Mouse (Mus musculus) limb, embryonic 12.5 days (tissue): ENCODE measurements around the gene Hgfac. TPM values are rescaled to one million over a fixed set of nuclear protein-coding genes. Genes with fewer than 3 reads are reported as not detected.

Experiments used
- ATAC-seq: fragments of 200-750 bp; cut with Nextera tagmentation; 2 replicates; pipeline ENCODE4 v1.8.0; 2017; ENCODE audit warnings: low read depth, moderate TSS enrichment; ENCODE audit not compliant: insufficient number of reproducible peaks, insufficient read depth, low FRiP score, low TSS enrichment
- H3K27ac ChIP-seq: fragments of 300-500 bp; sonication (generic); 2 replicates; pipeline ENCODE4 v1.5.1; 2016; ENCODE audit warnings: mild to moderate bottlenecking, moderate library complexity
- H3K27me3 ChIP-seq: fragments of 300-500 bp; sonication (generic); 2 replicates; pipeline ENCODE4 v1.6.1; 2016; ENCODE audit warnings: mild to moderate bottlenecking, moderate library complexity
- H3K36me3 ChIP-seq: fragments of 300-500 bp; sonication (generic); 2 replicates; pipeline ENCODE4 v1.6.1; 2016; ENCODE audit warnings: mild to moderate bottlenecking, moderate library complexity
- H3K4me1 ChIP-seq: fragments of 300-500 bp; sonication (generic); replicated peaks from 2 replicates; pipeline ENCODE4 v1.6.1; 2016
- H3K4me2 ChIP-seq: fragments of 300-500 bp; sonication (generic); 2 replicates; pipeline ENCODE4 v1.6.1; 2016; ENCODE audit warnings: mild to moderate bottlenecking, moderate library complexity
- H3K4me3 ChIP-seq: fragments of 300-500 bp; sonication (generic); replicated peaks from 2 replicates; pipeline ENCODE4 v1.5.1; 2016; ENCODE audit warnings: mild to moderate bottlenecking
- H3K9ac ChIP-seq: fragments of 300-500 bp; sonication (generic); replicated peaks from 2 replicates; pipeline ENCODE4 v1.6.1; 2016; ENCODE audit warnings: mild to moderate bottlenecking, moderate library complexity
- H3K9me3 ChIP-seq: fragments of 300-500 bp; sonication (generic); 2 replicates; pipeline ENCODE4 v1.6.1; 2016; ENCODE audit warnings: mild to moderate bottlenecking, moderate library complexity
- WGBS: fragments of 180-500 bp; shearing (Covaris S2); methylation state at CpG from one replicate; pipeline ENCODE4 v1.1.7; 2016; 5-methylcytosine and 5-hydroxymethylcytosine counted together
- polyA plus RNA-seq: library from polyadenylated mRNA; unstranded; fragments of >200 nt; fragmentation: Nextera tagmentation; extraction: Ambion mirVana; gene quantifications from 2 replicates; pipeline ENCODE4 v1.2.1, GENCODE M21; 2016

The Hgfac gene
- polyA plus RNA-seq, 1 experiment from 2014 or later, result 0.24 TPM

DNA sequence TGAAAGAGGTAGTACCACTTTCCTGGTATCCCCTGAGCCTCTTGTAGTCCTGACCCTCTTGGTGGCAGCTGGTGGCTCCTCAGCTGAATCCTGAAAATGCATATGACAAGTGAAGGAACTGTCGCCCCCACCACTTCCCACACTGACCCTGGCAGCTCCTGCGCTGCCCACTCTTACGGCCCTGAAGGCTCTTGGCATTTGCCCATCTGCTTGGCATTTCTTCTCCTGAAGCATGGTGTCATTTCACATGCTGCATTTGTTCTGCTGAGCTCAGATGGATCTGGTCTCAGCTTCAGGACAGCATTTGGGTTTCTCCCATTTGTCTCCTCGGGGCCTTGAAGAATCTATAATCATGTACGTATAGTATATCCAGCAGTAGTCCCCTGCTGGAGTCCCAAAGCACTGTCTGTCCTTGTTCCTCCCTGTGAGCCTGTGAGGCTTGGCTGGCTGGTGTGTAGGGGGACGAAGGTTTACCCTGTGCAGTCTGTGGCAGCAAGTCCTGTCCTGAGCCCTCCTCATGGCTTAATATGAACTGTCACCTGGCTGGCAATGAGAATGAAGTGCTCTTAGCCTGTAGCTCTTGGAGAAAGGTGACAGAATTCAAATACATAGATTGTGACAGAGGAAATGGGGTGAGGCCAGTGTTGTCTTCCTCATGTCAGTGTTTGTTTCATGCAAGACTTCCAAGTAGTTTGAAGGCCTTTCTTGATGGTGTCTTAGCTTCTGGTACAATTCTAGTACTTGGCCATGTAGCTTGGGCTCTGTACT lies 30.0 kb upstream of the Hgfac start:
- H3K4me2 ChIP-seq, result no peak overlapping the region
- no peak for ATAC-seq
- H3K27ac ChIP-seq, result no peak overlapping the region
- no peaks in the 10 kb centered on the region for H3K9me3 ChIP-seq
- H3K9ac ChIP-seq, result no peak overlapping the region
- H3K4me3 ChIP-seq, result no peak overlapping the region
- no peaks in the 10 kb centered on the region for H3K27me3 ChIP-seq
- 92% methylated on average over 6 of the region's 6 CpGs for WGBS
- peaks cover 7% of the 10 kb centered on the region; the same call in 1 of the 2 replicates for H3K4me1 ChIP-seq
- H3K36me3 ChIP-seq, result peaks cover 49% of the 10 kb centered on the region

DNA sequence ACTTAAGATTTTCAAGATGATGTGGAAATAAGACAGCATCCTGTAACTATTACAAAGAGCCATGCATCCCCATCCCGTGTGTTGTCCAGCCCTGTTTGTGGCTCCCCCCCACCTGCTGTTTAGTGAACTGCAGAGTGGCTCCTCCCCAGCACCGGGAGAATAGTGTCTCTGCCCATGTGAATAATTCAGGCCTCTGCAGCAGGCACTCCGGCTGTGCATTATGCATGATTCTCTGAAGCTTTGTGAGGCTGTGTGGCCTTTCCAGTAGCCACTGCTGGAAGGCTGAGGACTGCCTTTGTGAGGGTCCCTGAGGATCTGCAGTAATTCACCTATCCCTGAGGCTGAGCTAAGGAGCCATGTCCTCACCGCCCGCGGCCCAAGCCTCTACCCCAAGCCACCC lies 27.3 kb upstream of the Hgfac start:
- Histone ChIP-seq H3K27me3 (no peaks in the 10 kb centered on the region), H3K9ac (no peak overlapping the region), H3K9me3 (no peaks in the 10 kb centered on the region), H3K4me2 (no peak overlapping the region), H3K4me1 (peaks cover 16% of the 10 kb centered on the region), H3K36me3 (peaks cover 41% of the 10 kb centered on the region), H3K4me3 (no peak overlapping the region), H3K27ac (no peak overlapping the region)
- no peak for ATAC-seq
- 77% methylated on average over 6 of the region's 6 CpGs for WGBS

DNA sequence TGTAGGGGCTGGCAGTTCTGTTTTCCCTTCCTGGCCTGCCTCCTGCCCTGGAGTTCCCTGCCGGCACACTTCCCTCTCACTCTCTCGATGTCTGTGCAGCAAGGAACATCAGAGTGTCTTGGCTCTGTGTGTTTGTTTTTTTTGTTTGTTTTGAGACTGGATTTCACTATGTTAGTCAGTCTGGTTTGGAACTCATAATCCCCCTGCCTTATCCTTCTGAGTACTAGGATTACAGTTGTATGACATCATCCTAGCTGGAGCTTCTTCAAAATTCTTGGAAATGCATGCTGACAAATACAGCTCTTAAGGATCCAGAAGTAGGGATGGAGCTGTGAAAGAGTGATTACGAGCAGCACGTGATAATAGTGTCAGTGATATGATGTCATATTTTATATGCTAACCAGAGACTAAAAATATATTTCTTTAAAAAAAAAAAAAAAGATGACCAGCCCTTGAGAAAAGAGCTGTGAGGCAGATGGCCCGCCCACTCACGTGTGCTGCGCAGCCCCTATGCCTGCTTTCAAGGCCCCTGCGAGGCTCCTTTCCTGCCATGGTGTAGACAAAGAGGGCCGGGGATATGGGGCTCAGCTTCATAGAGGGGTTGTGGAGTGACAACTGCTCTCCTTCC lies 21.5 kb upstream of the Hgfac start:
- peaks cover 16% of the 10 kb centered on the region for H3K4me1 ChIP-seq
- H3K4me2 ChIP-seq, result no peak overlapping the region
- H3K4me3 ChIP-seq, result no peak overlapping the region
- no peak for ATAC-seq
- H3K9me3 ChIP-seq, result no peaks in the 10 kb centered on the region
- H3K27ac ChIP-seq, result no peak overlapping the region
- WGBS, result 85% methylated on average over 9 of the region's 9 CpGs
- peaks cover 76% of the 10 kb centered on the region for H3K36me3 ChIP-seq
- H3K27me3 ChIP-seq, result no peaks in the 10 kb centered on the region
- H3K9ac ChIP-seq, result no peak overlapping the region

DNA sequence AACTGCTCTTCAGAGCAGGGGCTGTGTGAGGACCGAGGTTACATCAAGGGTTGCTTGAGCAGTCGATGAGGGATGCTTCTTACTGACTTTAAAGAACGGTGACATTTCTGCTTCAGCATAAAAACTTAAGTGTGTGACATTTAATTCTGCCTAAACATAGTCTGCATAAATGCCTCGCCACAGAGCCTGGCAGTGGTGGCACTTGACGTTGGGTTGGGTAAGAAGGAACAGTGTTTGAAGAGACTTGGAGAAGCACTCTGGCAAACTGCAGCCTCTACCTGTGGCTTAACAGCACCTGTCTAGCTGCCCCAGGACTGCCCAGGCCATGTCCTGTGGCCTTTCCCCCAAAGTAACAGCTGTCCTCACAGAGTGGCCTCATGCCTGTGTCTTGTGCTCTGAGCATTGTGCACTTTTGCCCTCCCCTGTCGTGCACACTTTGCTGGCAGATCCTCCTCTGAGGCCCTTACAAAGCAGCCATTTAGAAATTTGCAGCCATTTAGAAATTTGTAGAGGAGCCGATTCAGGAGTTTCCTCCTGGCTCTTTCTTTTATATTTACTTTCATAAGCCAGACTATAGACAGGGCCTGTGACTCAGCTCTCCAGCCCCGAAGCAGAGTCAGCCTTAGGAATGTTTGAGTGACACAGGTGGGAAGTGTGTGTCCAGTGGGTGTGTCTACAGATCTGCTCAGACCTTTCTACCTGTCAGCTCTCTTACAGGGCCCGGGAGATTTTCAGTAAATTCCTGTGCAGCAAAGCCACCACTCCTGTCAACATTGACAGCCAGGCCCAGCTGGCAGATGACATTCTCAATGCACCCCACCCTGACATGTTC lies 20.7 kb upstream of the Hgfac start:
- Histone ChIP-seq H3K4me1 (peaks cover 14% of the 10 kb centered on the region), H3K4me2 (no peak overlapping the region), H3K4me3 (no peak overlapping the region), H3K9ac (no peak overlapping the region), H3K27me3 (no peaks in the 10 kb centered on the region), H3K9me3 (no peaks in the 10 kb centered on the region), H3K27ac (peak overlapping the region; percentile 45; the same call in 1 of the 2 replicates), H3K36me3 (peaks cover 81% of the 10 kb centered on the region)
- no peak for ATAC-seq
- 89% methylated on average over 9 of the region's 9 CpGs for WGBS

DNA sequence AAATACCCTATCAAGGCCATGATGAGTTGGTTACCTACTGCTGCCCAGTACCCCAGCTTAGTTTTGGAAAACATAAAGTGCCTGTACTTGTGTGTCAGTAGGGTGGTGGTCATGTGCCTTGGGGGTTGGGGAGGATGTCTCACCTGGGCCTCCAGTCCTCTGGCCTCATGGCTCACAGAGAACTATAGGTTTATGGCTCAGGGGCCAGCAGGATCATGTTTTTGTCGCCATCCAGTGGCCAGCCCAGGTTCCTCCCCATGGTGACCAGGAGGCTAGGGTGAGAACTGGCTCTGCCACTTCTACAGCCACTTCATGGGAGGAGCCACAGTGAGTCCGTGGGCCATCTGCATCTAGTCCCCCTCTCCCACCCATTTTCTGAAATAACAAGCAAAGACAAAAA lies 16.3 kb upstream of the Hgfac start:
- WGBS, result 20% methylated on average over 2 of the region's 2 CpGs
- ATAC-seq, result no peak
- H3K9ac ChIP-seq, result no peak overlapping the region
- H3K27ac ChIP-seq, result no peak overlapping the region
- H3K9me3 ChIP-seq, result no peaks in the 10 kb centered on the region
- no peaks in the 10 kb centered on the region for H3K4me1 ChIP-seq
- peaks cover 100% of the 10 kb centered on the region for H3K36me3 ChIP-seq
- H3K4me2 ChIP-seq, result no peak overlapping the region
- no peak overlapping the region for H3K4me3 ChIP-seq
- H3K27me3 ChIP-seq, result no peaks in the 10 kb centered on the region

DNA sequence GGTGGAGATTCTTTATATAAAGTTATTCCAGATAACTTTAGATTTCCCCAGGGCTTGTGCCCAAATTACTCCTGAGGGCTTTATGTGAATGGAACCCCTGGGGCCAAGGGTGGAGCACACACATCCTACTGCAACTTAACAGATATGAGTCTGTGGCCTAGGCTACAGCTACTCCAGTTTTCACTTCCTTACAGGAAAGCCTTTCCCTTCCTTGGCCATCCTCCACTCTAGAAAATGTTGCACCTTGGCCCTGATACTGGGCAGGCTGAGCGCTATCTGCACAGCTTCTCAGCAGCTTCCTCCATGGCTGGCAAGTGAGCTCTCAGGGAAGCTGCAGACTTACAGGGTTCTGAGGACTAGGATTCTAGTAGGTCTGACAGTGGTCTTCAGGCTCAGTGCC lies 12.0 kb upstream of the Hgfac start:
- H3K4me1 ChIP-seq, result no peaks in the 10 kb centered on the region
- 100% methylated on average over 1 of the region's 1 CpGs for WGBS
- no peaks in the 10 kb centered on the region for H3K27me3 ChIP-seq
- no peak overlapping the region for H3K4me3 ChIP-seq
- peaks cover 99% of the 10 kb centered on the region for H3K36me3 ChIP-seq
- H3K27ac ChIP-seq, result no peak overlapping the region
- no peaks in the 10 kb centered on the region for H3K9me3 ChIP-seq
- no peak for ATAC-seq
- no peak overlapping the region for H3K9ac ChIP-seq
- H3K4me2 ChIP-seq, result no peak overlapping the region

DNA sequence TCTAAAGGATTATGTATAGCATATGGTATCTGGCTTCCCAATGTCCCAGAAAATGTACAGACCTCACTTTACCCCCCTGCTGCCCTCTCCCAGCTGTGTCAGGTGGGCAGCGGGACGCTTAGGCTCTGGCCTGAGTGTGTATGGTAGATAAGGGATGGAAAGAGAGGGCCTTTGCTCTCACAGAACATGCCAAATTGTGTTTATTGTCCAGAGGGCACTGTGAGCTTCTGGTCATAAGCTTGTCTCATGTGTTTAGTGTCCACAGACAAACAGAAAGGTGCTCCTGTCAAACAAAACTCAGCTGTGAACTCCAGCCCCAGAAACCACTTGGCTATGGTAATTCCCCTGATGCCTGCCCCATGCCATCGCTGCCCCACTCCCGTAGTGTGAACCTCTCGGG lies 11.6 kb upstream of the Hgfac start:
- no peak overlapping the region for H3K27ac ChIP-seq
- H3K4me3 ChIP-seq, result no peak overlapping the region
- no peaks in the 10 kb centered on the region for H3K9me3 ChIP-seq
- H3K4me2 ChIP-seq, result no peak overlapping the region
- no peaks in the 10 kb centered on the region for H3K4me1 ChIP-seq
- WGBS, result 88% methylated on average over 5 of the region's 5 CpGs
- H3K36me3 ChIP-seq, result peaks cover 97% of the 10 kb centered on the region
- H3K9ac ChIP-seq, result no peak overlapping the region
- H3K27me3 ChIP-seq, result no peaks in the 10 kb centered on the region
- ATAC-seq, result no peak

DNA sequence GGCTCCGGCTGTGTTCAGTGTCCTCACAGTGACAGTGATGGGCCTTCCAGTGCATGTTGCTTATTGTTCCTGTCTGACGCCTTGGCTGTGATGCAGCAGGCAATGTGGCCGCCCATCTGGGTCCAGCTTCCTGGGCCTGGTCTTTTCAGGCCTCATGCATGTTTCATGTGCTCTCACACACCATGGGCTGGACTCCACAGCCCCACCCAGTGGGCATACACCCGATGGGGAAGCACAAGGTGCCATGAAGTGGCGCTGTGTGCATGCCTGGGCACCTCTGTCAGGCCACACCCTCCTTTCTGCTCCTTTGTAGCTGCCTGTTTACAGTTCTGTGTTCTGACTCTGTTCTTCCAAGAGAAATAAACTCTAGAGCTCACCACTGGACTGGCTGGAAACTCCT lies 8.2 kb upstream of the Hgfac start:
- H3K9ac ChIP-seq, result no peak overlapping the region
- ATAC-seq, result no peak
- H3K36me3 ChIP-seq, result peaks cover 73% of the 10 kb centered on the region
- no peaks in the 10 kb centered on the region for H3K27me3 ChIP-seq
- no peak overlapping the region for H3K4me2 ChIP-seq
- H3K4me3 ChIP-seq, result no peak overlapping the region
- no peaks in the 10 kb centered on the region for H3K4me1 ChIP-seq
- 79% methylated on average over 5 of the region's 5 CpGs for WGBS
- H3K9me3 ChIP-seq, result no peaks in the 10 kb centered on the region
- H3K27ac ChIP-seq, result no peak overlapping the region

DNA sequence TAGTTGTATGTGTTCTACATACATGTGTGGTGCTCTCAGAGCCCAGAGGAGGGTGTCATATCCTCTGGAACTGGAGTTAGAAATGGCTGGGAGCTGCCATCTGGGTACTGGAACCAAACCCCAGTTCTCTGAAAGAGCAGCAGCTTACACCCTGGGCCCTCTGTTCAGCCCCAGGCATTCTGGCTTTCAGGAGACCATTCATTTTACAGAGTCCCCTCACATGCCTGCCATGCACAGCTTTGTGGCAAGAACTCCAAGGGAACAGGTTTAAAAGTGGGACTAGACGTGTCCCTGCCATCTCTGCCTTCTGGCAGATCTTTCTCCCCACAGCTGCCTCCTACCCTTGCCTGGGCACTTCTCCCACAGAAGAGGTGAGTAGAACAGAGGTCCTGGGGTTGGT lies 7.7 kb upstream of the Hgfac start:
- H3K36me3 ChIP-seq, result peaks cover 68% of the 10 kb centered on the region
- H3K9ac ChIP-seq, result no peak overlapping the region
- H3K4me2 ChIP-seq, result no peak overlapping the region
- H3K4me3 ChIP-seq, result no peak overlapping the region
- no peaks in the 10 kb centered on the region for H3K9me3 ChIP-seq
- no peaks in the 10 kb centered on the region for H3K4me1 ChIP-seq
- no peak for ATAC-seq
- 81% methylated on average over 1 of the region's 1 CpGs for WGBS
- no peak overlapping the region for H3K27ac ChIP-seq
- no peaks in the 10 kb centered on the region for H3K27me3 ChIP-seq

DNA sequence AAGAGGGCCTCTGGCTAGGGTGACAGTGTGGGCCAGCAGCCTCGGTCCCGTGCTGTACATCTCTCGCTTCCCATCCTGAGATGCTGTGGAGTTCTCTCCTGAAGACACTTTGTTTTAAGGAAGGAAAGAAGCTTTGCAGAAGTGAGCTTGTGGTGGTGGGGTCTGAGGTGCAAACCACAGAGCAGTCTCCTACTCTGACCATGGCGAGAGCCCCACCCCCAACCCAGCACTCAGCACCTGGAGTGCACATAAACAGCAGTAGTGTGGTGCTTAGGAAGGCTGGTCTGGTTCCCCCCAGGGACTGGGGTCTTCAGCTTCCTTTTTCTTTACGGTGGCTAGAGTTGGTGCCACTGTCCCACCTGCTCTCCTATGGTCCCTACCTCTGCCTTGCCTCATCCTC lies 6.2 kb upstream of the Hgfac start:
- Histone ChIP-seq H3K36me3 (peaks cover 53% of the 10 kb centered on the region), H3K9ac (no peak overlapping the region), H3K27ac (no peak overlapping the region), H3K4me3 (no peak overlapping the region), H3K27me3 (no peaks in the 10 kb centered on the region), H3K4me1 (no peaks in the 10 kb centered on the region), H3K9me3 (no peaks in the 10 kb centered on the region), H3K4me2 (no peak overlapping the region)
- ATAC-seq, result no peak
- 84% methylated on average over 5 of the region's 5 CpGs for WGBS

DNA sequence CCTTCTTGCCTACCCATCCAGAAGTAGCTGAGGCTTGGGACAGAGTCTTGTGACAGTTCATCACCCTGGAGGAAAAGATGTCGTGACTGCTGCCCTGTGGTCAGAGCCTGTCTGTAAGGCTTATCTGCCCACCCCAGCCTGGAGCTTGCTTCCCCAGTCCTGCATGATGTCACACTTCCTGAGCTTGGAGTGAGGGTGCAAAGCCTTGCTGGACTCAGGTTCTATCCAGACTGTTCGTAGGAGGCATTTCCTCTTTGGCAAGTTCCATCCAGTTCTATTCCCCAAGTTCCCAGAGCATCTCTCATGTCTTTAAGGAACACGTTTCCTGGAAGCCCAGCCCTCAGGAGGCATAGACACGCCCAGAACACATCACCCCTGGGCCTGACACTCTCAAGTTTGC lies 5.5 kb upstream of the Hgfac start:
- WGBS, result 68% methylated on average over 4 of the region's 4 CpGs

More for the DNA sequence above, 5.5 kb upstream of the Hgfac start:
- H3K27me3 ChIP-seq, result no peaks in the 10 kb centered on the region
- no peak overlapping the region for H3K4me3 ChIP-seq
- H3K4me1 ChIP-seq, result no peaks in the 10 kb centered on the region
- no peak overlapping the region for H3K27ac ChIP-seq
- ATAC-seq, result no peak
- H3K36me3 ChIP-seq, result peaks cover 46% of the 10 kb centered on the region
- no peaks in the 10 kb centered on the region for H3K9me3 ChIP-seq
- no peak overlapping the region for H3K4me2 ChIP-seq
- H3K9ac ChIP-seq, result no peak overlapping the region
